Mouse (Mus musculus) hindbrain, postnatal 0 days (tissue): Measurements from ENCODE around the gene Abtb2. TPM values are rescaled to one million over a fixed set of nuclear protein-coding genes. Genes with fewer than 3 reads are reported as not detected.

Source experiments
- ATAC-seq: fragments of 200-750 bp; cut with Nextera tagmentation; 2 replicates; pipeline ENCODE4 v1.8.0; 2017; ENCODE audit warnings: mild to moderate bottlenecking, moderate TSS enrichment, moderate library complexity
- DNase-seq: peaks from one replicate; pipeline ENCODE4 v3.0.0-alpha.2; 2015; ENCODE audit warnings: low spot score
- H3K27ac ChIP-seq: fragments of 300-500 bp; sonication (generic); 2 replicates; pipeline ENCODE4 v1.5.1; 2014; ENCODE audit warnings: mild to moderate bottlenecking
- H3K27me3 ChIP-seq: fragments of 300-500 bp; sonication (generic); 2 replicates; pipeline ENCODE4 v1.6.1; 2014; ENCODE audit warnings: low read length, mixed read lengths; ENCODE audit not compliant: insufficient read depth
- H3K36me3 ChIP-seq: fragments of 300-500 bp; sonication (generic); 2 replicates; pipeline ENCODE4 v1.6.1; 2014; ENCODE audit warnings: low read length, mixed read lengths; ENCODE audit not compliant: insufficient read depth
- H3K4me1 ChIP-seq: fragments of 300-500 bp; sonication (generic); 2 replicates; pipeline ENCODE4 v1.6.1; 2014; ENCODE audit warnings: antibody characterized with exemption, low read length, mixed read lengths; ENCODE audit not compliant: insufficient read depth
- H3K4me2 ChIP-seq: fragments of 300-500 bp; sonication (generic); 2 replicates; pipeline ENCODE4 v1.6.1; 2014; ENCODE audit warnings: low read depth, mild to moderate bottlenecking, low read length, moderate library complexity, mixed read lengths
- H3K4me3 ChIP-seq: fragments of 300-500 bp; sonication (generic); 2 replicates; pipeline ENCODE4 v1.5.1; 2014; ENCODE audit warnings: low read length
- H3K9ac ChIP-seq: fragments of 300-500 bp; sonication (generic); replicated peaks from 2 replicates; pipeline ENCODE4 v1.6.1; 2014; ENCODE audit warnings: mild to moderate bottlenecking, low read length, moderate library complexity, mixed read lengths
- H3K9me3 ChIP-seq: fragments of 300-500 bp; sonication (generic); 2 replicates; pipeline ENCODE4 v1.6.1; 2016; ENCODE audit warnings: low read length, mixed read lengths
- CTCF ChIP-seq: IDR thresholded peaks from 2 replicates; pipeline ENCODE4 v1.5.1; 2016; ENCODE audit warnings: antibody characterized with exemption, control low read depth, low read depth
- WGBS: fragments of 180-500 bp; shearing (Covaris S2); extraction: QIAGEN DNeasy Blood & Tissue Kit; methylation state at CpG from one replicate; pipeline ENCODE4 v1.1.7; 2014; 5-methylcytosine and 5-hydroxymethylcytosine counted together
- polyA plus RNA-seq: library from polyadenylated mRNA; unstranded; fragments of >200 nt; fragmentation: Nextera tagmentation; extraction: Ambion mirVana; gene quantifications from 2 replicates; pipeline ENCODE4 v1.2.1, GENCODE M21; 2015
- total RNA-seq: library from RNA; depleted of rRNA; stranded (reverse); fragments of >200 nt; gene quantifications from 2 replicates; pipeline ENCODE4 v1.2.3, GENCODE M21; 2014

Abtb2 gene
- total and polyA plus RNA-seq, 2 experiments from 2014 or later = 11.7 to 45.9 TPM

DNA sequence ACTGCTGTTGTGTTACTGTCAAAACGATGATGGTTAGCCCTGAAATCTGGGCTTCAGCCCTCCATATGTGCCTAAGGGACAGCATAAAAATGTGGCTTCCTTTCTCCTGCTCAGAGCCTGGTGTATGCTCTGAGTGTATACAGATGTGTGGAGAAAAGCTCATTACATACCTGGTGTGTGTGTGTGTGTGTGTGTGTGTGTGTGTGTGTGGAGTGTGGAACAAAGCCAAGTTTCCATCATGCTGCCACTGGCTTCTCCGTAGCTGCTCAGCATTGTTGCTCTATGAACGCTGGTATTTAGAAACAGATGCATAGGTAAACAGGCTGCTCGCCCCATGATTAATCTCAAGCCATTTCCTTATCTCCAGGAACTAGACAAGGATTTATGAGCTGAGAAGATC is 137.8 kb downstream of the Abtb2 start:
- H3K27me3 ChIP-seq = no peaks in the 10 kb centered on the region
- 0 out of 2 replicates have a peak, but pooled peaks have one; percentile 10 for ATAC-seq
- TF ChIP-seq CTCF = no peak
- no peak overlapping the region for H3K4me2 ChIP-seq
- H3K4me3 ChIP-seq = no peak overlapping the region
- H3K4me1 ChIP-seq = 0 out of 2 replicates have a peak, but pooled peaks cover 11% of the 10 kb centered on the region
- H3K27ac ChIP-seq = no peak overlapping the region
- H3K9ac ChIP-seq = no peak overlapping the region
- H3K36me3 ChIP-seq = no peaks in the 10 kb centered on the region; the same call in 1 of the 2 replicates
- H3K9me3 ChIP-seq = no peaks in the 10 kb centered on the region
- DNase-seq = peak; percentile 42
- WGBS = 49% methylated on average over 4 of the region's 4 CpGs

DNA sequence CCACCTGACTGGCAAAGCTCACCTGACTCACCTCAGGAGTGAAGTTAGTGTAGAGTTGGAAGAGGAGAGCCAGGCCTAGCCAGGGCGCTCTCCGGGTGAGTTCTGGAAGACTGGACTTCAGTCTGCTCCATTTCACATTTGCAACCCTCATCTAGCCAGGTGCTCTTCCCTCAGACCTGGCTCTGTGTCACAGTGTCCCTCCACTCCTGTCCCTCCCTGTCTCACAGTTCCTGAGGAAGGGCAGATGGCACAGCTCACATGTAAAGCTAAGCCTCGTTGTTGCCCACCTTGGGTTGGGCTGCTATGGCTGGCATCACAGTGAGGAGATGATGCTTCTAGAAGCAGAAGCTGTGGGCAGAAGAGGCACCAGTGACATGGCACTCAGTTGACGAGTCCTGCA is 139.7 kb downstream of the Abtb2 start:
- ATAC-seq = peak; percentile 13; the same call in 1 of the 2 replicates
- no peak overlapping the region for H3K27ac ChIP-seq
- H3K9me3 ChIP-seq = no peaks in the 10 kb centered on the region
- H3K4me1 ChIP-seq = 0 out of 2 replicates have a peak, but pooled peaks cover 11% of the 10 kb centered on the region
- no peak for DNase-seq
- no peak for TF ChIP-seq CTCF
- no peak overlapping the region for H3K4me2 ChIP-seq
- no peak overlapping the region for H3K9ac ChIP-seq
- H3K27me3 ChIP-seq = no peaks in the 10 kb centered on the region
- H3K36me3 ChIP-seq = no peaks in the 10 kb centered on the region; the same call in 1 of the 2 replicates
- 66% methylated on average over 4 of the region's 4 CpGs for WGBS
- no peak overlapping the region for H3K4me3 ChIP-seq

DNA sequence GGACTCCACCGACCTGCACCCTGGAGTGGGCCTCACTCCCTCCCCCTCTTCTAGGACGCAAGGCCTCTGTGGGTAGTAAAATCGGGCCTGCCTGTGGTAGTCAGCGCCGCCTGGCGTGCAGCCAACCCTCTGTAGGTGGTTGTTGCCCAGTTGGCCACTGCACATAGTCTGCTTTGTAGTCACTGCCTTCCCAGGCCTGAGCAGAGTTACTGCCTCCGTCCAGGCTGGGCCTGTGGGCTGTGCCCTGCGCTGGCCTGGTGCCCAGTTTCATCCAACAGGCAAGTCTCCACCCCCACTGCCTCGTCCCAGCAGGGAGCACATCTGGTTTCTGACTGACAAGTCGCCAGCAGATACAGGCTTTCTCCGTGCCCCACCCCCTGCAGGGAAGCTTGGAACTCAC is 140.1 kb downstream of the Abtb2 start:
- Histone ChIP-seq H3K9ac (no peak overlapping the region), H3K36me3 (peaks cover 4% of the 10 kb centered on the region; the same call in 1 of the 2 replicates), H3K4me1 (0 out of 2 replicates have a peak, but pooled peaks cover 11% of the 10 kb centered on the region), H3K4me2 (no peak overlapping the region), H3K27ac (no peak overlapping the region), H3K9me3 (no peaks in the 10 kb centered on the region), H3K4me3 (no peak overlapping the region), H3K27me3 (no peaks in the 10 kb centered on the region)
- DNase-seq (peak; percentile 79), ATAC-seq (peak; percentile 79)
- WGBS = 17% methylated on average over 11 of the region's 11 CpGs
- TF ChIP-seq CTCF = no peak

GRCm38 (mm10) chr2:103707056-103707776 is 141.1 kb downstream of the Abtb2 start:
- H3K4me3 ChIP-seq = no peak overlapping the region
- H3K9ac ChIP-seq = no peak overlapping the region
- 0 out of 2 replicates have a peak, but pooled peaks cover 11% of the 10 kb centered on the region for H3K4me1 ChIP-seq
- peaks cover 7% of the 10 kb centered on the region; the same call in 1 of the 2 replicates for H3K36me3 ChIP-seq
- no peaks in the 10 kb centered on the region for H3K9me3 ChIP-seq
- no peaks in the 10 kb centered on the region for H3K27me3 ChIP-seq
- H3K27ac ChIP-seq = no peak overlapping the region
- 77% methylated on average over 6 of the region's 6 CpGs for WGBS
- no peak for DNase-seq
- TF ChIP-seq CTCF = no peak
- no peak for ATAC-seq
- no peak overlapping the region for H3K4me2 ChIP-seq

DNA sequence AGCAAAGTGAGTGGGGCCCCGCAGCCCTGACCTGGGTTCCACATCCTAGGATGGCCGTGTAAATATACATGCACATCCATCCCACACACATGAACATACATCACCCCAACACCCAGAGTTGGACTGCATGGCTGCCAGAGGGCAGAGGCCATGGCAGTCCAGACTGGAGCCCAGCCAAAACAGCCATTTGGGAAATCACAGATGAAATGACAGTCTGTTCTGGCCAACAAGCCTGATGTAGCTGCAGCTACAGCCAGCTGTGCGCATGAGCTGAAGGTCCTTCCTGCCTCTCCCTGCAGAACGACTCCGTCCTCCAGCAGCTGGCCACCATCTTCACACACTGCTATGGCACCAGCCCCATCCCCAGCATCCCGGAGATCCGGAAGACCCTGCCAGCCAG is 144.7 kb downstream of the Abtb2 start:
- whole genome bisulfite sequencing = 89% methylated on average over 7 of the region's 7 CpGs
- Histone ChIP-seq H3K4me2 (no peak overlapping the region), H3K36me3 (peaks cover 7% of the 10 kb centered on the region), H3K4me1 (0 out of 2 replicates have a peak, but pooled peaks cover 9% of the 10 kb centered on the region), H3K27me3 (no peaks in the 10 kb centered on the region), H3K4me3 (no peak overlapping the region), H3K27ac (no peak overlapping the region), H3K9ac (no peak overlapping the region), H3K9me3 (no peaks in the 10 kb centered on the region)
- TF ChIP-seq CTCF = no peak
- no peak for ATAC-seq
- DNase-seq = no peak

DNA sequence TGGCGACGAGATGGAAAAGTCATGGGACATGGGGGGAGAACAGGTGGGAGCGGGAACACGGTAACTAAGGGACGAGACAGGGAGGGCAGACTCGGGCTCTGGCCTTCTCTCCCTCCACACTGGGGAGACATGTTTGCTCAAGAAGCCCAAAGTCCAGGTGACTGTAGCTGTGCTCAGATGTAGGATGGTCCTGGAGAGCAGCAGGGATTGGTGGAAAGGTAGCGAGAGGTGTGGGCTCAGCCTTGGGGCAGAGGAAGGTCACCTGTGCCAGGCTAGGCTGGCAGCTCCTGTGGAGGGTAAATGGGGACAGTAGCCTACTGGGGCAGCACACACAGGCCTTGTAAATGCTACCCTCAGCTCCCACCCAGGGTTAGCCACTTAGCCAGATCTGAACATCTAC is 147.7 kb downstream of the Abtb2 start:
- DNase-seq (no peak), ATAC-seq (no peak)
- Histone ChIP-seq H3K27ac (no peak overlapping the region), H3K9ac (no peak overlapping the region), H3K27me3 (no peaks in the 10 kb centered on the region), H3K4me2 (no peak overlapping the region), H3K4me1 (no peaks in the 10 kb centered on the region), H3K9me3 (no peaks in the 10 kb centered on the region), H3K4me3 (no peak overlapping the region), H3K36me3 (peaks cover 13% of the 10 kb centered on the region)
- WGBS = 91% methylated on average over 7 of the region's 7 CpGs
- no peak for TF ChIP-seq CTCF

GRCm38 (mm10) chr2:103714412-103714811 is 148.3 kb downstream of the Abtb2 start:
- no peak for DNase-seq
- Histone ChIP-seq H3K9me3 (no peaks in the 10 kb centered on the region), H3K4me2 (no peak overlapping the region), H3K9ac (no peak overlapping the region), H3K4me1 (no peaks in the 10 kb centered on the region), H3K36me3 (peaks cover 13% of the 10 kb centered on the region), H3K4me3 (no peak overlapping the region), H3K27ac (no peak overlapping the region), H3K27me3 (no peaks in the 10 kb centered on the region)
- ATAC-seq = no peak
- WGBS = 66% methylated on average over 4 of the region's 4 CpGs
- TF ChIP-seq CTCF = no peak
